Mouse (Mus musculus): Measurements from ENCODE around the gene Il2rg. TPM values are rescaled to one million over a fixed set of nuclear protein-coding genes. Genes with fewer than 3 reads are reported as not detected.

The Il2rg gene
- polyA plus RNA-seq (2015; fragmentation: Nextera tagmentation; extraction: Ambion mirVana), result 4.3 and 7.1 TPM in 2 replicates

- H3K27ac ChIP-seq (replicated peaks), result no peak within 1 kb of the TSS
- H3K4me2 ChIP-seq (replicated peaks), result no peak within 1 kb of the TSS
- H3K36me3 ChIP-seq, result no peaks in the 10 kb centered on the region
- no peak for ATAC-seq (replicated peaks)
- WGBS, result 79% methylated on average over 5 of the region's 5 CpGs
- no peak within 1 kb of the TSS for H3K9ac ChIP-seq (replicated peaks)
- H3K27me3 ChIP-seq, result no peaks in the 10 kb centered on the region
- H3K9me3 ChIP-seq, result no peaks in the 10 kb centered on the region
- no peak within 1 kb of the TSS for H3K4me3 ChIP-seq
- no peaks in the 10 kb centered on the region for H3K4me1 ChIP-seq
Measured at GRCm38 (mm10) chrX:101268025-101268754, at the start of gene Il2rg. Il2rg (minus strand) TSS chrX:101268255.

- Histone ChIP-seq H3K36me3 (peaks cover 20% of the 10 kb centered on the region; the same call in 1 of the 2 replicates), H3K9me3 (no peaks in the 10 kb centered on the region), H3K4me1 (0 out of 2 replicates have a peak, but pooled peaks cover 9% of the 10 kb centered on the region), H3K27me3 (no peaks in the 10 kb centered on the region), H3K4me3 (no peak overlapping the region), H3K4me2 (replicated peaks) (no peak overlapping the region), H3K27ac (replicated peaks) (no peak overlapping the region), H3K9ac (replicated peaks) (no peak overlapping the region)
- peak; percentile 71 for ATAC-seq (replicated peaks)
- 28% methylated on average over 6 of the region's 6 CpGs for WGBS
Measured at GRCm38 (mm10) chrX:101313625-101314359, 45.7 kb upstream of the Il2rg start.

GRCm38 (mm10) chrX:101309299-101309698 lies 41.2 kb upstream of the Il2rg start:
- Histone ChIP-seq H3K36me3 (peaks cover 17% of the 10 kb centered on the region; the same call in 1 of the 2 replicates), H3K4me2 (replicated peaks) (no peak overlapping the region), H3K9ac (replicated peaks) (no peak overlapping the region), H3K4me3 (no peak overlapping the region), H3K27ac (replicated peaks) (no peak overlapping the region), H3K27me3 (no peaks in the 10 kb centered on the region), H3K4me1 (peaks cover 13% of the 10 kb centered on the region; the same call in 1 of the 2 replicates), H3K9me3 (no peaks in the 10 kb centered on the region)
- 92% methylated on average over 5 of the region's 5 CpGs for WGBS
- ATAC-seq (replicated peaks), result no peak

- no peaks in the 10 kb centered on the region for H3K9me3 ChIP-seq
- WGBS, result 39% methylated on average over 2 of the region's 2 CpGs
- no peak overlapping the region for H3K27ac ChIP-seq (replicated peaks)
- no peaks in the 10 kb centered on the region for H3K27me3 ChIP-seq
- H3K9ac ChIP-seq (replicated peaks), result no peak overlapping the region
- ATAC-seq (replicated peaks), result no peak
- no peak overlapping the region for H3K4me2 ChIP-seq (replicated peaks)
- H3K36me3 ChIP-seq, result 0 out of 2 replicates have a peak, but pooled peaks cover 3% of the 10 kb centered on the region
- H3K4me1 ChIP-seq, result peaks cover 37% of the 10 kb centered on the region
- H3K4me3 ChIP-seq, result no peak overlapping the region
Measured at GRCm38 (mm10) chrX:101304646-101305045, 36.6 kb upstream of the Il2rg start.

- WGBS, result 67% methylated on average over 9 of the region's 9 CpGs
- no peak overlapping the region for H3K27ac ChIP-seq (replicated peaks)
Measured at GRCm38 (mm10) chrX:101301654-101302053, 33.6 kb upstream of the Il2rg start.

GRCm38 (mm10) chrX:101300427-101301030 lies 32.5 kb upstream of the Il2rg start:
- WGBS, result 22% methylated on average over 13 of the region's 13 CpGs
- no peaks in the 10 kb centered on the region for H3K27me3 ChIP-seq
- H3K4me3 ChIP-seq, result peak overlapping the region; percentile 55
- peaks cover 37% of the 10 kb centered on the region for H3K4me1 ChIP-seq
- peaks cover 5% of the 10 kb centered on the region; the same call in 1 of the 2 replicates for H3K36me3 ChIP-seq
- peak; percentile 41 for ATAC-seq (replicated peaks)
- H3K9ac ChIP-seq (replicated peaks), result peak overlapping the region; percentile 64
- H3K27ac ChIP-seq (replicated peaks), result peak overlapping the region; percentile 88
- no peaks in the 10 kb centered on the region for H3K9me3 ChIP-seq
- peak overlapping the region; percentile 46 for H3K4me2 ChIP-seq (replicated peaks)

More at GRCm38 (mm10) chrX:101301654-101302053, 33.6 kb upstream of the Il2rg start:
- H3K4me2 ChIP-seq (replicated peaks), result peak overlapping the region; percentile 46
- peaks cover 2% of the 10 kb centered on the region; the same call in 1 of the 2 replicates for H3K36me3 ChIP-seq
- no peak for ATAC-seq (replicated peaks)
- no peaks in the 10 kb centered on the region for H3K9me3 ChIP-seq
- H3K4me1 ChIP-seq, result peaks cover 37% of the 10 kb centered on the region
- no peaks in the 10 kb centered on the region for H3K27me3 ChIP-seq
- peak overlapping the region; percentile 55 for H3K4me3 ChIP-seq
- peak overlapping the region; percentile 32; the same call in 1 of the 2 replicates for H3K9ac ChIP-seq (replicated peaks)

- Histone ChIP-seq H3K36me3 (peaks cover 5% of the 10 kb centered on the region; the same call in 1 of the 2 replicates), H3K4me3 (peak overlapping the region; percentile 55), H3K4me1 (peaks cover 37% of the 10 kb centered on the region), H3K27ac (replicated peaks) (peak overlapping the region; percentile 88), H3K4me2 (replicated peaks) (peak overlapping the region; percentile 46), H3K9me3 (no peaks in the 10 kb centered on the region), H3K9ac (replicated peaks) (peak overlapping the region; percentile 64), H3K27me3 (no peaks in the 10 kb centered on the region)
- peak; percentile 68 for ATAC-seq (replicated peaks)
- WGBS, result 34% methylated on average over 13 of the region's 13 CpGs
Measured at GRCm38 (mm10) chrX:101299473-101300426, 31.7 kb upstream of the Il2rg start.

GRCm38 (mm10) chrX:101299055-101299454 lies 31.0 kb upstream of the Il2rg start, which contains the start of gene Nlgn3:
Nlgn3 (plus strand) TSS chrX:101299168.
- H3K4me1 ChIP-seq, result peaks cover 30% of the 10 kb centered on the region
- peak within 1 kb of the TSS; percentile 46 for H3K4me2 ChIP-seq (replicated peaks)
- peak within 1 kb of the TSS; percentile 55 for H3K4me3 ChIP-seq
- H3K9ac ChIP-seq (replicated peaks), result peak within 1 kb of the TSS; percentile 64
- no peaks in the 10 kb centered on the region for H3K27me3 ChIP-seq
- H3K9me3 ChIP-seq, result no peaks in the 10 kb centered on the region
- peak; percentile 47 for ATAC-seq (replicated peaks)
- H3K36me3 ChIP-seq, result peaks cover 5% of the 10 kb centered on the region; the same call in 1 of the 2 replicates
- WGBS, result 11% methylated on average over 20 of the region's 24 CpGs
- peak within 1 kb of the TSS; percentile 88 for H3K27ac ChIP-seq (replicated peaks)

GRCm38 (mm10) chrX:101290111-101290510 lies 22.1 kb upstream of the Il2rg start:
- no peak for ATAC-seq (replicated peaks)
- Histone ChIP-seq H3K4me1 (no peaks in the 10 kb centered on the region), H3K27me3 (no peaks in the 10 kb centered on the region), H3K9ac (replicated peaks) (no peak overlapping the region), H3K27ac (replicated peaks) (no peak overlapping the region), H3K4me3 (no peak overlapping the region), H3K9me3 (no peaks in the 10 kb centered on the region), H3K4me2 (replicated peaks) (no peak overlapping the region), H3K36me3 (peaks cover 22% of the 10 kb centered on the region)
- WGBS, result 88% methylated on average over 10 of the region's 10 CpGs

GRCm38 (mm10) chrX:101289037-101289436 lies 21.0 kb upstream of the Il2rg start:
- H3K27ac ChIP-seq (replicated peaks), result no peak overlapping the region
- H3K27me3 ChIP-seq, result no peaks in the 10 kb centered on the region
- H3K36me3 ChIP-seq, result peaks cover 22% of the 10 kb centered on the region
- ATAC-seq (replicated peaks), result no peak
- no peak overlapping the region for H3K4me3 ChIP-seq
- H3K9me3 ChIP-seq, result no peaks in the 10 kb centered on the region
- H3K9ac ChIP-seq (replicated peaks), result no peak overlapping the region
- no peak overlapping the region for H3K4me2 ChIP-seq (replicated peaks)
- H3K4me1 ChIP-seq, result no peaks in the 10 kb centered on the region
- 87% methylated on average over 7 of the region's 7 CpGs for WGBS

GRCm38 (mm10) chrX:101288432-101288831 lies 20.4 kb upstream of the Il2rg start:
- H3K27me3 ChIP-seq, result no peaks in the 10 kb centered on the region
- no peaks in the 10 kb centered on the region for H3K9me3 ChIP-seq
- H3K4me3 ChIP-seq, result no peak overlapping the region
- H3K4me2 ChIP-seq (replicated peaks), result no peak overlapping the region
- H3K4me1 ChIP-seq, result no peaks in the 10 kb centered on the region
- ATAC-seq (replicated peaks), result no peak
- H3K36me3 ChIP-seq, result peaks cover 22% of the 10 kb centered on the region
- H3K9ac ChIP-seq (replicated peaks), result no peak overlapping the region
- no peak overlapping the region for H3K27ac ChIP-seq (replicated peaks)
- WGBS, result 91% methylated on average over 6 of the region's 6 CpGs
